Mouse (Mus musculus): ENCODE data around the gene Chst12. TPM values are rescaled to one million over a fixed set of nuclear protein-coding genes. Genes with fewer than 3 reads are reported as not detected.

Gene Chst12
- polyA plus RNA-seq, 1 experiment from 2014 or later: 22.5 TPM

GRCm38 (mm10) chr5:140564896-140565295 is 59.5 kb downstream of the Chst12 start, which contains the start of gene Grifin:
TSS of gene Grifin (minus strand) at chr5:140565071.
- peaks cover 12% of the 10 kb centered on the region for H3K4me1 ChIP-seq (replicated peaks)
- H3K9me3 ChIP-seq (replicated peaks): no peaks in the 10 kb centered on the region
- H3K27me3 ChIP-seq (replicated peaks): peaks cover 17% of the 10 kb centered on the region
- H3K27ac ChIP-seq (ENCODE audit: poor library complexity, severe bottlenecking): no peak within 1 kb of the TSS
- no peak within 1 kb of the TSS for H3K4me2 ChIP-seq
- peak; percentile 53; the same call in 1 of the 2 replicates for ATAC-seq (ENCODE audit: insufficient number of reproducible peaks, low FRiP score)
- H3K36me3 ChIP-seq: no peaks in the 10 kb centered on the region
- WGBS: 87% methylated on average over 4 of the region's 4 CpGs
- no peak within 1 kb of the TSS for H3K9ac ChIP-seq
- H3K4me3 ChIP-seq: no peak within 1 kb of the TSS

- H3K36me3 ChIP-seq: no peaks in the 10 kb centered on the region
- H3K9ac ChIP-seq: no peak overlapping the region
- peaks cover 17% of the 10 kb centered on the region for H3K27me3 ChIP-seq (replicated peaks)
- 44% methylated on average over 5 of the region's 5 CpGs for WGBS
- H3K4me3 ChIP-seq: no peak overlapping the region
- peak; percentile 7; the same call in 1 of the 2 replicates for ATAC-seq (ENCODE audit: insufficient number of reproducible peaks, low FRiP score)
- H3K4me2 ChIP-seq: no peak overlapping the region
- no peak overlapping the region for H3K27ac ChIP-seq (ENCODE audit: poor library complexity, severe bottlenecking)
- no peaks in the 10 kb centered on the region for H3K9me3 ChIP-seq (replicated peaks)
- peaks cover 12% of the 10 kb centered on the region for H3K4me1 ChIP-seq (replicated peaks)
These were observed 60.1 kb downstream of the Chst12 start for GRCm38 (mm10) chr5:140565451-140565850.

- ATAC-seq (ENCODE audit: insufficient number of reproducible peaks, low FRiP score): 0 out of 2 replicates have a peak, but pooled peaks have one; percentile 30
- Histone ChIP-seq H3K4me1 (replicated peaks) (peaks cover 12% of the 10 kb centered on the region), H3K27ac (ENCODE audit: poor library complexity, severe bottlenecking) (no peak overlapping the region), H3K9ac (no peak overlapping the region), H3K9me3 (replicated peaks) (no peaks in the 10 kb centered on the region), H3K27me3 (replicated peaks) (peaks cover 17% of the 10 kb centered on the region), H3K4me3 (no peak overlapping the region), H3K4me2 (no peak overlapping the region), H3K36me3 (no peaks in the 10 kb centered on the region)
- WGBS: 62% methylated on average over 6 of the region's 6 CpGs
These were observed 60.5 kb downstream of the Chst12 start for GRCm38 (mm10) chr5:140565856-140566255.

GRCm38 (mm10) chr5:140566271-140566670 is 60.9 kb downstream of the Chst12 start:
- no peak overlapping the region for H3K4me3 ChIP-seq
- no peak overlapping the region for H3K27ac ChIP-seq (ENCODE audit: poor library complexity, severe bottlenecking)
- no peak for ATAC-seq (ENCODE audit: insufficient number of reproducible peaks, low FRiP score)
- WGBS: 81% methylated on average over 4 of the region's 4 CpGs
- H3K9ac ChIP-seq: no peak overlapping the region
- H3K9me3 ChIP-seq (replicated peaks): no peaks in the 10 kb centered on the region
- peaks cover 17% of the 10 kb centered on the region for H3K27me3 ChIP-seq (replicated peaks)
- H3K4me2 ChIP-seq: no peak overlapping the region
- H3K36me3 ChIP-seq: no peaks in the 10 kb centered on the region
- peaks cover 12% of the 10 kb centered on the region for H3K4me1 ChIP-seq (replicated peaks)

GRCm38 (mm10) chr5:140567321-140567720 is 62.0 kb downstream of the Chst12 start:
- H3K4me3 ChIP-seq: no peak overlapping the region
- H3K9ac ChIP-seq: no peak overlapping the region
- H3K27ac ChIP-seq (ENCODE audit: poor library complexity, severe bottlenecking): no peak overlapping the region
- no peaks in the 10 kb centered on the region for H3K9me3 ChIP-seq (replicated peaks)
- peaks cover 12% of the 10 kb centered on the region for H3K4me1 ChIP-seq (replicated peaks)
- H3K4me2 ChIP-seq: no peak overlapping the region
- peaks cover 17% of the 10 kb centered on the region for H3K27me3 ChIP-seq (replicated peaks)
- no peaks in the 10 kb centered on the region for H3K36me3 ChIP-seq
- 48% methylated on average over 11 of the region's 11 CpGs for WGBS
- ATAC-seq (ENCODE audit: insufficient number of reproducible peaks, low FRiP score): peak; percentile 29; the same call in 1 of the 2 replicates

GRCm38 (mm10) chr5:140567751-140568150 is 62.4 kb downstream of the Chst12 start:
- peaks cover 17% of the 10 kb centered on the region for H3K27me3 ChIP-seq (replicated peaks)
- H3K36me3 ChIP-seq: no peaks in the 10 kb centered on the region
- H3K4me1 ChIP-seq (replicated peaks): peaks cover 12% of the 10 kb centered on the region
- 0 out of 2 replicates have a peak, but pooled peaks have one; percentile 5 for ATAC-seq (ENCODE audit: insufficient number of reproducible peaks, low FRiP score)
- no peak overlapping the region for H3K4me2 ChIP-seq
- H3K9me3 ChIP-seq (replicated peaks): no peaks in the 10 kb centered on the region
- no peak overlapping the region for H3K9ac ChIP-seq
- no peak overlapping the region for H3K4me3 ChIP-seq
- H3K27ac ChIP-seq (ENCODE audit: poor library complexity, severe bottlenecking): no peak overlapping the region
- 88% methylated on average over 5 of the region's 5 CpGs for WGBS

GRCm38 (mm10) chr5:140568321-140568970 is 63.1 kb downstream of the Chst12 start:
- Histone ChIP-seq H3K4me2 (peak overlapping the region; percentile 28; the same call in 1 of the 2 replicates), H3K36me3 (no peaks in the 10 kb centered on the region), H3K27me3 (replicated peaks) (peaks cover 12% of the 10 kb centered on the region), H3K27ac (ENCODE audit: poor library complexity, severe bottlenecking) (no peak overlapping the region), H3K4me1 (replicated peaks) (peaks cover 12% of the 10 kb centered on the region), H3K4me3 (no peak overlapping the region), H3K9me3 (replicated peaks) (no peaks in the 10 kb centered on the region), H3K9ac (no peak overlapping the region)
- no peak for ATAC-seq (ENCODE audit: insufficient number of reproducible peaks, low FRiP score)
- WGBS: 44% methylated on average over 10 of the region's 10 CpGs

- Histone ChIP-seq H3K27ac (ENCODE audit: poor library complexity, severe bottlenecking) (no peak overlapping the region), H3K27me3 (replicated peaks) (peaks cover 8% of the 10 kb centered on the region), H3K4me3 (no peak overlapping the region), H3K9me3 (replicated peaks) (no peaks in the 10 kb centered on the region), H3K9ac (no peak overlapping the region), H3K4me1 (replicated peaks) (peaks cover 12% of the 10 kb centered on the region), H3K36me3 (no peaks in the 10 kb centered on the region), H3K4me2 (no peak overlapping the region)
- ATAC-seq (ENCODE audit: insufficient number of reproducible peaks, low FRiP score): no peak
- 77% methylated on average over 16 of the region's 16 CpGs for WGBS
These were observed 63.8 kb downstream of the Chst12 start for GRCm38 (mm10) chr5:140569032-140569595.

GRCm38 (mm10) chr5:140570223-140570870 is 65.0 kb downstream of the Chst12 start:
- Histone ChIP-seq H3K9me3 (replicated peaks) (no peaks in the 10 kb centered on the region), H3K4me3 (no peak overlapping the region), H3K27ac (ENCODE audit: poor library complexity, severe bottlenecking) (no peak overlapping the region), H3K27me3 (replicated peaks) (no peaks in the 10 kb centered on the region), H3K4me2 (no peak overlapping the region), H3K36me3 (no peaks in the 10 kb centered on the region), H3K4me1 (replicated peaks) (peaks cover 16% of the 10 kb centered on the region), H3K9ac (no peak overlapping the region)
- WGBS: 84% methylated on average over 13 of the region's 13 CpGs
- no peak for ATAC-seq (ENCODE audit: insufficient number of reproducible peaks, low FRiP score)

- no peak for ATAC-seq (ENCODE audit: insufficient number of reproducible peaks, low FRiP score)
- Histone ChIP-seq H3K9ac (no peak overlapping the region), H3K27ac (ENCODE audit: poor library complexity, severe bottlenecking) (no peak overlapping the region), H3K4me1 (replicated peaks) (peaks cover 13% of the 10 kb centered on the region; the same call in 1 of the 2 replicates), H3K9me3 (replicated peaks) (no peaks in the 10 kb centered on the region), H3K27me3 (replicated peaks) (no peaks in the 10 kb centered on the region), H3K36me3 (no peaks in the 10 kb centered on the region), H3K4me3 (no peak overlapping the region), H3K4me2 (no peak overlapping the region)
- 74% methylated on average over 4 of the region's 4 CpGs for WGBS
These were observed 65.9 kb downstream of the Chst12 start for GRCm38 (mm10) chr5:140571201-140571600.

GRCm38 (mm10) chr5:140571673-140572072 is 66.3 kb downstream of the Chst12 start:
- H3K9me3 ChIP-seq (replicated peaks): no peaks in the 10 kb centered on the region
- H3K4me2 ChIP-seq: no peak overlapping the region
- H3K27ac ChIP-seq (ENCODE audit: poor library complexity, severe bottlenecking): no peak overlapping the region
- H3K27me3 ChIP-seq (replicated peaks): no peaks in the 10 kb centered on the region
- H3K36me3 ChIP-seq: no peaks in the 10 kb centered on the region
- no peak for ATAC-seq (ENCODE audit: insufficient number of reproducible peaks, low FRiP score)
- peaks cover 12% of the 10 kb centered on the region; the same call in 1 of the 2 replicates for H3K4me1 ChIP-seq (replicated peaks)
- 52% methylated on average over 10 of the region's 10 CpGs for WGBS
- H3K9ac ChIP-seq: 0 out of 2 replicates have a peak overlapping the region, but pooled peaks have one; percentile 11
- H3K4me3 ChIP-seq: no peak overlapping the region
